In the genomic region with DNA sequence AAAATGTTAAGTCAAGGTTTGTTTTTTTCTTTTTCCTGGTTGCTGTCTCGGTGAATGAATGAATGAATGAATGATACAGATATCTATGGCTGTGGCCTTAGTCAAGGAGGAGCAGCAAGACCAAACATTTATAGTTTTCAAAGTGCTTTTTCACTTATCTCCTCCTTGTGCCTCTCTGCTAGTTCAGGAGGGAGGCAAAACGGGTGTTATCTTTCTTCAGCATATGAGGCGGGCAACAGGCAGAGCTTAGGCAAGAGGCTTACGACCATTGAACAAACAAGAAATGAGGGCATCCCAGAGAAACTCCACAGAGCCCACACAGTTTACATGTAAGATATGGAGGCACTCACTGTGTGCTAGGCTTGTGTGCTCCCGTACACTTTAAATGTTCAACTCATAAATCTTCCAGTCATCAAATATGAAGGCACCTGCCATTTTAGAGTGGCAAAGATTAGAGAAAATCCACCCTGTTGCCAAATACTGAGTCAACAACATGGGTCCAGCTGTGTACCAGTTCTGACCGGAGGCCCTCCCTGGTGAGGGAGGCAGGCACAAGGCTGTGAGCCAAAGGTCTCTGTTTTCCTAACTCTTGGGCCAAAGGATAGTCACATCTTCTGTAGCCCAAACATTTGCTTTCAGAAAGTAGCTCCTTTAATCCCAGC, we compare ENCODE assay signal across 11 mouse cellular contexts. TPM values are rescaled to one million over a fixed set of nuclear protein-coding genes. Genes with fewer than 3 reads are reported as not detected.
DNase-seq lines count a peak whose midpoint lies in the region; ATAC-seq and TF ChIP-seq lines count a peak whose summit lies in the region.
"Had no signal": no experiment of that assay in that cellular context is flagged by ENCODE, and none has a peak within 500 bp of the region (broad histone marks: within the 10 kb centered on the region; RNA-seq: fewer than 3 reads in every experiment).

No protein-coding gene starts in this region.

- peaks cover 12% of the 10 kb centered on the region; the same call in 1 of the 2 replicates for H3K79me2 ChIP-seq in heart, adult 2 months (replicated peaks; ENCODE audit: control insufficient read depth, insufficient read depth, low read length)

- TF ChIP-seq CTCF in heart, adult 2 months (IDR thresholded peaks at IDR 0.05): no peak

- TF ChIP-seq POLR2A in heart, adult 2 months (IDR thresholded peaks at IDR 0.05; ENCODE audit: insufficient read depth, low read depth, low read length): no peak

- DNase-seq in heart, adult 2 months: peak in 1 of 2 experiments; percentile 26
- no peak for DNase-seq in heart, postnatal 4 days
- peak; percentile 53 to 63 for DNase-seq in spleen, postnatal 10 days (ENCODE audit: low spot score in 2 of 2)
- DNase-seq in spleen, adult 18-20 months: no peak
- DNase-seq in kidney, postnatal 25 days: peak; percentile 68 to 88
- DNase-seq in thymus, postnatal 4 days: peak; percentile 16
- no peak for DNase-seq in right cerebral cortex, postnatal 10 days (ENCODE audit: low spot score in 2 of 2)

- peaks cover 66% of the 10 kb centered on the region for H3K36me3 ChIP-seq in heart, adult 2 months (ENCODE audit: control insufficient read depth, insufficient read depth, low read length)

- H3K27ac ChIP-seq in heart, adult 2 months: peak overlapping the region; percentile 39
- H3K27ac ChIP-seq: forebrain, embryonic 13.5 days; hindbrain, postnatal 0 days; limb, embryonic 15.5 days had no signal

- H3K4me1 ChIP-seq in heart, adult 2 months (ENCODE audit: control insufficient read depth, insufficient read depth, low read length): peaks cover 56% of the 10 kb centered on the region

- intact Hi-C loops in heart, adult 2 months (cut with DNase I): no loop called here

- WGBS in heart, adult 2 months: 65% methylated on average over 6 of the region's 6 CpGs

- no peak overlapping the region for H3K4me3 ChIP-seq in heart, adult 2 months
- H3K4me3 ChIP-seq: forebrain, embryonic 13.5 days; limb, embryonic 15.5 days had no signal

- no peaks in the 10 kb centered on the region for H3K27me3 ChIP-seq in heart, adult 2 months (ENCODE audit: control insufficient read depth, insufficient read depth, low read length)
- H3K27me3 ChIP-seq: forebrain, embryonic 13.5 days; limb, embryonic 15.5 days had no signal

- H3K9ac ChIP-seq in heart, adult 2 months (ENCODE audit: low read depth, low read length): no peak overlapping the region
- H3K9ac ChIP-seq: forebrain, embryonic 13.5 days; limb, embryonic 15.5 days had no signal

- ATAC-seq in activated CD4-positive, CD25-positive, alpha-beta regulatory T cell, adult 4 months: no peak
- ATAC-seq: forebrain, embryonic 13.5 days; hindbrain, postnatal 0 days had no signal

- no peak for TF ChIP-seq EP300 in heart, adult 2 months (IDR thresholded peaks at IDR 0.05; ENCODE audit: insufficient read depth, low read depth, low read length)

RNA-seq across cellular contexts. Expression of a gene that starts 17.2 kb away (rescaled TPM):
- total RNA-seq in heart, adult 2 months (2021): 100 to 1,000 TPM in 1 of 2 experiments, 10 to 100 TPM in 1; 51.9 to 102 TPM
- polyA plus RNA-seq in heart, adult 2 months (2012; rRNA removed): 48.1 and 51.2 TPM in 2 replicates
- 10 to 100 TPM; 39.0 to 45.0 TPM for total RNA-seq in heart, postnatal 4 days (2021)
- 10 to 100 TPM; 52.4 to 59.9 TPM for polyA plus RNA-seq in activated CD4-positive, CD25-positive, alpha-beta regulatory T cell, adult 4 months (2017; shearing (Covaris generic))

RNA-seq across cellular contexts. Expression of a gene that starts 33.4 kb away (rescaled TPM):
- 1 to 10 TPM in 1 of 2 experiments, under 1 TPM in 1; 0.75 to 1.1 TPM for total RNA-seq in heart, adult 2 months (2021)
- polyA plus RNA-seq in heart, adult 2 months (2012; rRNA removed): 0.18 and 0.50 TPM in 2 replicates
- total RNA-seq in heart, postnatal 4 days (2021): 10 to 100 TPM; 42.4 to 51.9 TPM
- 10 to 100 TPM; 21.3 to 23.3 TPM for polyA plus RNA-seq in activated CD4-positive, CD25-positive, alpha-beta regulatory T cell, adult 4 months (2017; shearing (Covaris generic))

Comparison
In these comparisons a context has a peak if more than half of its experiments do, and no peak if none do; other contexts are left out.
1. DNase-seq: peak in spleen, postnatal 10 days (2 of 2), kidney, postnatal 25 days (2 of 2) and thymus, postnatal 4 days (single experiment); none in heart, postnatal 4 days (single experiment), spleen, adult 18-20 months (0 of 2) and right cerebral cortex, postnatal 10 days (0 of 2).
2. RNA of a gene that starts 33.4 kb away (total RNA-seq): 42.4 to 51.9 TPM in heart, postnatal 4 days; 0.75 to 1.1 TPM in heart, adult 2 months; every median in the first group is over 10 times any median in the second.